Mouse (Mus musculus): ENCODE results near the gene Rere.
A peak's percentile ranks its signal among the peaks of the same experiment; 100 is the strongest.
"Not testable (repeated sequence)": the region's sequence is repeated elsewhere in the genome, so short reads cannot be mapped to it uniquely, and the experiment has no call there.

Gene Rere

DNA sequence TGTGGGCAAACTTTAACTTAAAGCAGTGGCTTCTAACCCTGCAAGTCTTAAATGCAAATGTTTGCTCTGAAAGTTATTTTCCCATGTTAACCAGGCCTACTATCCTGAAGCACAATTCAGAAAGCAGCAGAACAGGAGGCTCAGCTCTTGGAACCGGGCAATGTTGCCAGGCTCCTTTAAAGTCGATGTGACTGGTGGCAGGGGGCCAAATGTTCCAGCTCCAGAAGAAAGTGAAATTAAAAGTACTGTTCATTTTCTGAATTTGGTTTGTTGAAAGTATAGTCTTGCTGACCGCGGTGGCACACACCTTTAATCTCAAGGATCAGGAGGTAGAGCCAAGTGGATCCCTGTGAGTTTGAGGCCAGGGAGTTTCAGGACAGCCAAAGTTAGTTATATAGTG is 180.9 kb downstream of the Rere start:
- peak; percentile 43 for DNase-seq (ENCODE audit: low spot score)

DNA sequence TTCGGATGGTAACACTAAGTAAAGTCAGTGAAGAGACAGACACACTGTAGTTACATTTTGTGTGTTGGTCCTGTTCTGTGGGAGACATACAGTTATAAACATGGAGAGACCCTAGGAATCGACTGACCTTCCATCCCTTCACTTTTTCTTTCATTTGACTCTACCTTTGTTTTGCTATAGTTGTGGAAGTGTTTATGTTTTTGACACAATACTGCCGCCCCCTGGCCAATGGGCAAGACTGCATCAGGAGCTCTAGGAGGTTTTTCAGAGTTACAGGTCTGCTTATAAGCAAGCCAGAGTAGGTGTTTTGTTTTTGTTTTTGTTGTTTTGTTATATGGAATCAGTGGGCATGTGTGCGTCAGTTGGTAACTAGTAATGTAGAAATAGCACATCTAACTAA is 184.3 kb downstream of the Rere start:
- DNase-seq (ENCODE audit: low spot score) = peak; percentile 41

DNA sequence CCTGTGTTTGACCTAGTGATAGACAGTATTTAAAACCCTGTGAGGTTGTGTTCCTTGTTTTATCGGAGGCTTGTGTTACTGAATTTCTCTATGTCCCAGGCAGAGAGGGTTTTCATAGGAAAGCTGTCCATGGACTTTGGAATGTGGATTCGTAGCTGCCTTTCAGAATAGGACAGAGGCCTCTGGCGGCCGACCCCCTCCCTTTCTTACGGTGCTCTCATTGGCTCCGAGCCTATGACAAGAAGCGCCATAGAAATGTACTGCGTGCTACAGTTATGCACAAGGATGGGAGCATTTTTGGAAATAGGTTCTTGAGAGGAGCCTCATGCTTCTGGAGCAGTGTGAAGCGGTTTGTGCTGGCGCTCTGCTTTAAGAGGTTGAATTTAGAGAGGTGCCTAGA is 187.8 kb downstream of the Rere start:
- no peak for DNase-seq (ENCODE audit: low spot score)

GRCm38 (mm10) chr4:150470674-150471328 is 189.4 kb downstream of the Rere start:
- no peak for DNase-seq (ENCODE audit: low spot score)

GRCm38 (mm10) chr4:150472751-150473436 is 191.4 kb downstream of the Rere start:
- DNase-seq (ENCODE audit: low spot score) = no peak

GRCm38 (mm10) chr4:150473437-150474070 is 192.1 kb downstream of the Rere start:
- DNase-seq (ENCODE audit: low spot score) = no peak

DNA sequence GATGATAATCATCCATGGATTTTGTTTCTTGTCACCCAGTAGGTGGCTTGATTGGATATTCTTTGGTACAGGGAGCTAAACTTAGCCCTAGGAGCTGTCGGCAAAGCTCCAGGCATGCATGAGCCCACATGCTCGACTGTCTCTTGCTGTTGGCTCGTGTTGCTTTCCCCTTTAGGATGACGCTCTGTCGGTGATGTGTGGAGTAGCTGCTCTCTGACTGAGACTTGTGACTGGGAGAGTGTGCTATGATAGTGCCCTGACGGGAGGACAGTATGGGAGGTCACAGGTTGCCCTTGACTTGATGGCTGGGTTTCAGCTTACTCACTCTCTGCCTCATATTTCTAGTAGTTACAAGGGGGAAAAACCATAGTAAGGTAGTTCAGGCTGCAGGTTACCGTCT is 192.6 kb downstream of the Rere start:
- no peak for DNase-seq (ENCODE audit: low spot score)

GRCm38 (mm10) chr4:150476258-150476657 is 194.8 kb downstream of the Rere start:
- DNase-seq (ENCODE audit: low spot score) = no peak

GRCm38 (mm10) chr4:150478006-150478405 is 196.6 kb downstream of the Rere start:
- DNase-seq (ENCODE audit: low spot score) = no peak

DNA sequence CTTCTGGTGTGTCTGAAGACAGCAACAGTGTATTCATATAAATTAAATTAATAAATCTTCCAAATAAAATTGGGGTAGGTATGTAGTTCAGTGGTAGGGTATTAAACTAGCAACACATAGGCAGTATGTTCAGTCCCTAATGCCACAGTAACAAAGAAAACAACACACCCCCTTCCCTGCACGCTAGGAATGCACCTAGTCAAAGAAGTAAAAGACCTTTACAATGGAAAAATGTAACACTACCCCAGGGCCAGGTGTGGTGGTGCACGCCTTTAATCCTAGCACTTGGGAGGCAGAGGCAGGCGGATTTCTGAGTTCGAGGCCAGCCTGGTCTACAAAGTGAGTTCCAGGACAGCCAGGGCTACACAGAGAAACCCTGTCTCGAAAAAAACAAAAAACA is 201.6 kb downstream of the Rere start:
- not testable (repeated sequence) for DNase-seq (ENCODE audit: low spot score)

- no peak for DNase-seq (ENCODE audit: low spot score)
Observed at GRCm38 (mm10) chr4:150486097-150486496, 204.7 kb downstream of the Rere start.

DNA sequence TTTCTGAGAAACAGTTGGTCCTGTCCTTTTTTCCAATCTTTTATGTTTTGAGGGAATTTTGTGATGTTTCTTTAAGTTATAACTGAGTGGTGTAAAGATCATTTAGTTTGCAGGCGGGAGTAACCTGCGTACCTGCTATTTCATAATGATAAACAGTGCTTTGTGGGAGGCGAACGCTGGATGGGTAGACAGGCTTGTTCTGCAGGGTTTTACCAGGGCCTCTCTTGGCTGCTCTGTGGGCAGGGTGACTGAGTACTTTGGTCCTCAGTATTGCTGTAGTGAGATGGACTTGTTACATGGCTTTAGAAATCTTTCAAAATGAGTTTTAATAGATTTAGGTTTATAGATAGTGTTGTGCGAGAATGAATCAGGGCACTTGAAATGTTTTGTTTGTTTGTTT is 205.7 kb downstream of the Rere start:
- no peak for DNase-seq (ENCODE audit: low spot score)

DNA sequence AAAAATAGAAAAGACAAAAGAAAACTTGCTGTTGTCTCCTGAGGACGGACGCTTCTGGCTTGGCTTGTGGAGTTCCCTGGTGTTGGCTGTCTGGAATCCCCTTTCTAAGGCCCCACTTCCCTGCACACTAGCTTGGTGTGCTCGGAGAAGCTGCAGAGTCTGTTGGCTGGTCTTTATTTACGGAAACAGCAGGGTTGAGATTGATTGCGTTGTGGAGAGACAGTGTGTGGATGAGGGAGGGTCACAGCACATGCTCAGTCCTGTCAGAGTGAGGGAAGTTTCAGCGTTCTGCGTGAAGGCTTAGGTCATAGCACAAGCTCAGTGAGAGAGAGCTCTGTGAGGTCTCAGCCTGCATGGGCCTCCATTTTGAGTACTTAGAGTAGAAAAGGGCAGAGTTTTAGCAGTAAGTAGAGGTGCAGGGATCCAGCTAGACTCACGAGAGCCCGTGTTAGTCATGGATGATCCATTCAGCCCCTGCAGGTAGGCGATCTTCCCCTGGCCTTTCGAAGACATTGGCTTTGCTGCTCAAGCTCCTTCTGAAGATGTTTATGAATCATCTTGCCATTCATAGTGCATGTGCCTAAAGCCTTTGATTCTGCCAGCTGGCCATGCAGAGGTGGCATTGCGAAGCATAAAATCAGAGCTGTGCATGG is 206.8 kb downstream of the Rere start:
- DNase-seq (ENCODE audit: low spot score) = peak; percentile 55

GRCm38 (mm10) chr4:150488767-150489166 is 207.3 kb downstream of the Rere start:
- no peak for DNase-seq (ENCODE audit: low spot score)

- no peak for DNase-seq (ENCODE audit: low spot score)
Observed at GRCm38 (mm10) chr4:150490050-150490449, 208.6 kb downstream of the Rere start.

DNA sequence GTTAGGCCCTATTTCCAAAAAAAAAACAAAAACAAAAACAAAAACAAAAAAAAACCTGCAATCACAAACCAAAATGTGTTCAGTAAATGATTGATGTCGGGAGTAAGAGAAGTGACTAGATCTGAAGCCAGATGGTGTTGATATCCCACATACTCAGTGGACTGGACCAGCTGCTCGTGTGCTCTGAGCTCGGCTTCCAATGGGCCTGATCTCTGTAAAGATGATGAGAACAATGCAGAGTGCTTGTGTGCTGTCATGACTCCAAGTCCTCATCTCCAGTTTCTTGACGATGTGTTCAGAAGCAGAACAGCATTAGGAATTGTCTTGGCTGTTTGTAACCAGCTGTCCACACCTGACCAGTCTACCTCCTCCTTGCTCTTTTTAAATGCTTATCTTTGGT is 210.3 kb downstream of the Rere start:
- no peak for DNase-seq (ENCODE audit: low spot score)

GRCm38 (mm10) chr4:150493258-150493937 is 212.0 kb downstream of the Rere start:
- no peak for DNase-seq (ENCODE audit: low spot score)

GRCm38 (mm10) chr4:150493938-150494330 is 212.5 kb downstream of the Rere start:
- DNase-seq (ENCODE audit: low spot score) = not testable (repeated sequence)

- DNase-seq (ENCODE audit: low spot score) = no peak
Observed at GRCm38 (mm10) chr4:150495568-150495967, 214.1 kb downstream of the Rere start.

DNA sequence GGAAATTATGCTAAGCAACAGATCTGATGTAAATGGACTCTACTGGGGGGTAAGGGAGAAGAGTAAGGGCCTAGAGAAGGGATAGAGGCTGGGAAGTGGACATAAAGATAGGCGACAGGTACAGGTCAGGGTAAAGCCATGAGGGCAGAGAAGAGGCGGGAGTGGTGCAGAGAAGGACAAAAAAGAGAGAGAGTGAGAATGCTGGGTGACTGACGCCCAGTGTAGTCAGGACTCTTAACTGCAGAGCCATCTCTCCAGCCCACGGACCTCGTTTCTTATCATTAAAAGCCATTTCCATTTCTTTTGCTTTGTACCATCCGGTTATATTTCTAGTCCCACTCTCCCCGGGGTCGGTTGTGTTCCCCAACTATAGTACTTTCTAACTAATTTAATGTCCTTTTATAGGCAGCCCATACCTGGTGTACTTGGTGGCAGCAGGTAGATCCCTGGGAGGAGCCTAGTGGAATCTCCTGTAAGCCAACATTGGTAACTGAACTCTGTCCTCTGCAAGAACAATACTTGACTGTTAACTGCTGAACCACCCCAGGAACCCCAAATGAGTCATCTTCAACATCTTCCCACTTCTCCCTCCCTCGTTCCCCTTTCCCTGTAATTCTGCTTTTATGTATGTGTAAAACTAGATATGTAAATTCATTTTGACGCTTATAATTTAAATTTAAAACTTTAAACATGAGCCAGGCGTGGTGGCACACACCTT is 223.0 kb downstream of the Rere start:
- DNase-seq (ENCODE audit: low spot score) = no peak

GRCm38 (mm10) chr4:150509026-150509712 is 227.7 kb downstream of the Rere start:
- no peak for DNase-seq (ENCODE audit: low spot score)

All from ovary, postnatal 14 days (tissue).